Mouse (Mus musculus) gastrocnemius, postnatal 36 days (tissue): ENCODE measurements around the gene Nqo1. TPM values are rescaled to one million over a fixed set of nuclear protein-coding genes. Genes with fewer than 3 reads are reported as not detected.

Experiments
- DNase-seq, 2 experiments: peaks; one replicate each; pipeline ENCODE4 v3.0.0; 2022
- intact Hi-C: fragments of 180-260 bp; cut with DNase I; formaldehyde crosslinking; loops from one replicate; pipeline ENCODE4 v1.15.1; 2025
- long read RNA-seq, 2 experiments: library from polyadenylated mRNA; stranded (forward); transcript quantifications; one replicate each; pipeline ENCODE4 v2.0.0; 2021
- total RNA-seq, 2 experiments: library from RNA; stranded (reverse); gene quantifications; 2 replicates each; pipeline ENCODE4 v1.2.3; 2021

Gene Nqo1
- 10 to 100 TPM; 14.7 to 17.2 TPM for total RNA-seq
- long read RNA-seq, experiment 1, transcript Nqo1-201 (6 exons, 1,553 nt), result major isoform, 6 of 9 reads
- long read RNA-seq, experiment 1, partial matches to known transcripts, result 0 of 9 reads
- long read RNA-seq, experiment 1, other reads (novel, unspliced or antisense), result 3 of 9 reads
- long read RNA-seq, experiment 2, transcript Nqo1-201 (6 exons, 1,553 nt), result major isoform, 7 of 13 reads
- long read RNA-seq, experiment 2, partial matches to known transcripts, result 1 of 13 reads
- long read RNA-seq, experiment 2, other reads (novel, unspliced or antisense), result 5 of 13 reads

DNA sequence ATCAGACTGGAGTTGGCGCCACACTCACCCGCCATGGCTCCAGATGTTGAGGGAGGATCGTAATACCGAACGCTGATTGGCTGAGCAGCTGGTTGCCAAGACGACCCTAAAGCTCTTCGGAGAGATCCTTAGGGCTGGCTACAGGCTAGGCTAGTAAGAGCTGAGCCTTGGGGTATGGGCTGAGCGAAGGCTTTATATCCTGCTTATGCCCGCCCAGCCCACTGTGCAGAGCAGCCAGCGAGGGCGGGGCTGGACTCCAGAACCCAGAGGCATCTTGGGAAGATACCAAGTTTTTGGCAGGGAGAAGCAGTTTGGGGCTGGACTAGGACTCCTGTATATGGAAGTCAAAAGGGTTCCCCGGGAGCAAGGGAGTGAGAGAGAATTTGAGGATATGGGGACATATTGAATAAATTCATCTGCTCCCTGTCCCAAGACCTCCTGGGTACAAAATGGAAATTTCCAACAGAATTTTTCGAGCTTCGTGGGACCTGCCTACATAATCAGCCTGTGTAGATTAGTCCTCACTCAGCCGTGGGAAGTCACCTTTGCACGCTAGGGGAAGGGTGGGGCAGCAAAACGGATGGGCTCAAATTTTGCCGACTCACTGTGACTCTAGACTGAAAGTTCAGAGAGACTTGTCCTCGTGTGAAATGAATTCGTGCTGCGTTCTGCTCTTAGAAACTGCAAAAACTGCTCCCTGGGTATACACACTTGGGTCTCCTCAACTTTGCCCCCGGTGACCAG, at the start of gene Nqo1:
TSS of gene Nqo1 (minus strand) at position 169 of the 744 bp plus-strand sequence.
- intact Hi-C loops, result no loop called here

DNA sequence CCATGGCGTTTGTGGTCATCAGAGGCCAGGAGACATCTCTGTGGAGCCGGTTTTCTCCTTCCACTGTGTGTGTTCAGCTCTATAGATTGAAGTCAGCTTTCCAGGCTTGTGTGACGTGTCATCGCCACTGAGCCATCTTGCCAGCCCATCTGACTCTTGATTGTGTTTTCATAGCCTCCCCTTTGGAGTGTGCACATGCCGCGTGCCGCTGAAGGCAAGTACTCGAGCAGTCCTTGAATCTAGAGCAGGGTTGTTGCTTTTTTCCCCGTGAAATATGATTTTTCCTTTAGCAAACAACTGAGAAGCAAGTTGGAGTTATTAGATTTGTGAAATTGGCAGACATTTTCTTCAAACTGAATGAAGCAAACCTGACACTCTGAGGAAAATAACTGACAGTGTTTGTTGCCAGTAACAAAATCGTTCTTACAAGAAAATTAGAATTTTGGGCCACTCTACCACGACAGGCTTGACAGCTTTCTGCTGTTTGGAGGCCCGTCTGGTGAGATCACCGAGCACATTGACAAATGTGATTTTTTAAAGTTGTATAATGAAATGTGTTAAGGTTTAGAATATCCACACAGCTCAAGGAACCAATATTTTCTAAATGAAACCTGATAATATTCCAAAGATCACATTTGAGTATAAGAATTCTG, 48.5 kb upstream of the Nqo1 start:
- intact Hi-C loops, result no loop called here
- no peak for DNase-seq

More for the DNA sequence above, at the start of gene Nqo1:
- DNase-seq, result peak; percentile 66 to 69

DNA sequence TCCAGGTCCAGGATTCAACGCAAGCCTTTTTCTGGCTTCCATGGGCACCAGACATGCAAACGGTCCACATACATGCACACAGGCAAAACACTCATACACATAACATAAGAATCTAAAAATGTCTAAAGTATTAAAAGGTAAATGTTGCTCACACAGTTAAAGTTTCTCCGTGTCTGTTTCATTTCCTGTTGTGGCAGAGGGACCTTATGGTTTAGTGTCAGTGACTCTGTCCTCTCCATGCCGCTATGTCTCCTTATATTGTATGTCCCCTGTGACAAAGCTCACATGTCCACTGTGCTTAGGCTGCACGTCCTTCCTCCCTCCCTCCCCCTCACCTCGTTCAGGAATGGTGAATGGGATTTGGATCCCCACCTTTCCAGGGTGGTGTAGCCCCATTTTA, 46.6 kb upstream of the Nqo1 start:
- intact Hi-C loops, result no loop called here
- no peak for DNase-seq

DNA sequence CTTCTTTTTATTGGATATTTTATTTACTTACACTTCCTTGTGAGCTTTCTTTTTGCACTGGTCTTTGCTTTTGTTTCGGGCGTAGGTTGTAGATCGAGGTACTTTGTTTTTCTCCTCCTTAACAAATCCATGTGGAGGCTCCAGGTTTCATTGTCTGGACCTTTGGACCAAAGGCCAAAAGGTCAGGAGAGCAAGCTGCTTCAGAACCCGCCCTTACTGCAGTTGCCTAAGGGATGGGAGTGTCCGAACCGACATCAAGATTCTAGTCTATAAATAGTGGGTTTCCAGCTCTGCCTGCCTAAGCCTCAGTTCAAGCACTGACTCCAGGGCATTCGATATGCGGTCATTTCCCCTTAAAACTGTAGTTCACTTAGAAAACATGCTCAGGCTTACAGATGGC, 46.1 kb upstream of the Nqo1 start:
- intact Hi-C loops, result no loop called here
- no peak for DNase-seq

DNA sequence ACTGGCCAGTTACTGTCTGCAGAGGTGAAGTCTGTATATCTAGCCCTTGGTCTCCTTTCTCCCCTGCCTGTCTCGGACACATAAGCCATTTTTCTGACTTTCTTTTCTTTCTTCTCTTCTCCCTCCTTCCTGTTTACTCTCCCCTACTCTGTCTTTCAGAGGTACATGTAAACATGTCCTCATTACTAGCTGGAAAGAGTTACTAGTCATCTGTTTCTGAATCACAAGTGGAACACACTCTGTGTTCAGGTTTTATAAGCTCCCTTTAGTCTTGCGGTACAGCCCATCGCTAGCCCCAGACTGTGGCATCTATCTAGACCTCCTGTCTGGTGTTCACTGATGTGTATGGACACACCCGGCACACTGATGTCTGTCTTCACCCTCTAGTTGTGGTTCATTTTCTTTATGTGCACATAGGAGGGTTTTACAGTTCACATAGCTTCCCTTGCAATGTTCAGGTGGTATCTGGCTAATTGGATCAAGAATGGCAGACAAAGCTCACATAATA, 45.4 kb upstream of the Nqo1 start:
- DNase-seq, result no peak
- intact Hi-C loops, result no loop called here

DNA sequence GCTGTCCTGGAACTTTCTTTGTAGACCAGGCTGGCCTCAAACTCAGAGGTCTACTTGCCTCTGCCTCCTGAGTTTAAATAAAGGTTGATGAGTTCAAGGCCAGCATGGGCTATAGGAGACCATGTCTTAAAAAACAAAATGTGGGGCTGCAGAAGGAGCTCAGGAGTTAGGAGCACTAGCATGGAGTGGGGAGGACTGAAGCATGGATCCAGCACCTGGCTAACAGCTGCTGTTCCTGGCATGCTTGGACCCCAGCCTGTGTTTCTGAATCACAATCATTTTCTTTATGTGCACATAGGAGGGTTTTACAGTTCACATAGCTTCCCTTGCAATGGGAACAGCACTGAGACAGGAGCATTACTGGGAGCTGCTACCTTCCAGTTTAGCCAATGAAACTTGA, 44.7 kb upstream of the Nqo1 start:
- intact Hi-C loops, result no loop called here
- no peak for DNase-seq

DNA sequence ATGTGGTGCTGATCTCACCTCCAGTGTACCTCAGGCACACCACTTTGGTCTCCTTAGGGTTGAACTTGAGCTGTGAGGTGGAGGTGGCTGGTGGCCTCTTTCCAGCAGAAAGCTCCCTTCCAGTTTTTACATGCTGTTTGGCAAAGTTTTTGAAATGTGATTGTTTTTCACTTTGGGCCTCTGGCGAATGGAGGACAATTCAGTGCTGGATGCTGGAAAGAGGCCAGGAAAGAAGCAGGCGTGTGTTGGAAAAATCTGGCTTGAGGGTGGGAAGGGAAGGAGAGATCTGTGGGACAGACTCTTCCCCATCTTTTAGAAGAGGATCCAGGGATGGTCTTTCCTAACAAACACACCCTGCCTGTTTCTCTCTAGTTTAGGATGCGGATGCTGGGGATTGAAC, 41.6 kb upstream of the Nqo1 start:
- intact Hi-C loops, result no loop called here
- DNase-seq, result no peak

DNA sequence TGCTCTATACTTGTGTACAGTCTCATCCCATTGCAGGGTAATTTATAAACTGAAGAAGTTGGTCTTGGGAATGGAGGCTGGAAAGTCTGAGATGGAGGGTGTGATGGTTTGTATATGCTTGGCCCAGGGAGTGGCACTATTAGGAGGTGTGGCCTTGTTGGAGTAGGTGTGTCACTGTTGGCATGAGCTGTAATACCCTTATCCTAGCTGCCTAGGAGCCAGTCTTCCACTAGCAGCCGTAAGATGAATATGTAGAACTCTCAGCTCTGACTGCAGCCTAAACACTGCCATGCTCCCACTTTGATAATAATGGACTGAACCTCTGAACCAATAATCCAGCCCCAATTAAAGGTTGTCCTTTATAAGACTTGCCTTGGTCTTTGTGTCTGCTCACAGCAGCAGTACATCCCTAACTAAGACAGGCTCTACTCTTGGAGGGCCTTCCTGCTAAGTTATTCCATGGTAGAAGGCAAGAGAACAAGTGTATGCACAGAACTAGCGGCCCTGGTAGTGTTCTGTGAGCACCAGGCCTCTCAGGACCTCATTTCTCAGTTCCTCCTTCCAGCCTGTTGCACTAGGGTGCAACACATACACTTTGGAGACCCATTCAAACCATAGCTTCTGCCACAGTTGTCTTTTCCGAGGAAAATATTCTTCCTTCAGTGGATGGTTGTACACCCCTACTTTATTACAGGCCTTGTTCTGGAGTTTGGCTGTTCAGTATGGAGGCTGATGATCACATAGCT, 37.0 kb upstream of the Nqo1 start:
- DNase-seq, result no peak
- intact Hi-C loops, result no loop called here

DNA sequence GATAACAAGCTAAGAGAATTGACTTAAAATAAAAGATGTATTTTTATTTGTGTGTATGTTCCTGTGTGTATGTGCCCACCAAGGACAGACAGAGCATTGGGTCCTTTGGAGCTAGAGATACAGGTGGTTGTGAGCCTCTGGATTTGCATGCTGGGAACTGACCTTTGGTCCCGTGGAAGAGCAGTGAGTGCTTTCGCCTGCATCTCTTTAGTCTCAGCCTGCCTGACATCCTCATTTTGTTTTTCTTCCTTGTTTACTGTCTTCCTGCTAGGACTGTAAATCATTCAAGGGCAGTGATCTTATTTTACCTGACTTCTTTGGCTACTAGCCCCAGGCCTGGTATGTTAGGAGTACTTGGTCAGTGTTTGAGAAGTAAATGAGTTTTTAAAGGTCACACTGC, 34.7 kb upstream of the Nqo1 start:
- intact Hi-C loops, result no loop called here
- DNase-seq, result no peak

DNA sequence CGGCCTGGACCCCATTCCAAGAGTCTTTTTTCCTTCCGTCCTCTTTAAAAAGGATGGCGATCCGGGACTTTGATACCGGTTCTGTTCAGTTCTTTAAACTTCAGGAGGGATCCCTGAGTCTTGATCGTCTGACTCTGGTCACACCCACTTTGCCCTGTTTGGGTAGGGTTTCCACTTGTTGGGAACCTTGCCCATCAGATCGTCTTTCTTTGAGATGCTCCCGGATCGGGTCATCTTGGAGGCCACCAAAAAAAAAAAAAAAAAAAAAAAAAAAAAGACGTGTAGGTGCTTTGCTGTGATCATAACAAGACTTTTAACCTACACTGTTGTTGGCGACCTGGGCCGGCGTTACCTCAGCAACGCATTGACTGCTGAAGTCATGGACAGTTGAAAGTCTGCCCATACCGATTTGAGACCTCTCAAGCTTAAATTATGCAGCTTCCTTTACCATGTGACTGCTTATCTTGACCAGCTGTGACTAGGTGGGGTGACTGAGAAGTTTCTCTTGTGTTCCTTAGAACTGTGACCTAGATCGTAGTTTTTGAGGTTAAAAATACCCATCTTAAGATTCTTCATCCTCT, 33.9 kb upstream of the Nqo1 start:
- no peak for DNase-seq
- intact Hi-C loops, result no loop called here

DNA sequence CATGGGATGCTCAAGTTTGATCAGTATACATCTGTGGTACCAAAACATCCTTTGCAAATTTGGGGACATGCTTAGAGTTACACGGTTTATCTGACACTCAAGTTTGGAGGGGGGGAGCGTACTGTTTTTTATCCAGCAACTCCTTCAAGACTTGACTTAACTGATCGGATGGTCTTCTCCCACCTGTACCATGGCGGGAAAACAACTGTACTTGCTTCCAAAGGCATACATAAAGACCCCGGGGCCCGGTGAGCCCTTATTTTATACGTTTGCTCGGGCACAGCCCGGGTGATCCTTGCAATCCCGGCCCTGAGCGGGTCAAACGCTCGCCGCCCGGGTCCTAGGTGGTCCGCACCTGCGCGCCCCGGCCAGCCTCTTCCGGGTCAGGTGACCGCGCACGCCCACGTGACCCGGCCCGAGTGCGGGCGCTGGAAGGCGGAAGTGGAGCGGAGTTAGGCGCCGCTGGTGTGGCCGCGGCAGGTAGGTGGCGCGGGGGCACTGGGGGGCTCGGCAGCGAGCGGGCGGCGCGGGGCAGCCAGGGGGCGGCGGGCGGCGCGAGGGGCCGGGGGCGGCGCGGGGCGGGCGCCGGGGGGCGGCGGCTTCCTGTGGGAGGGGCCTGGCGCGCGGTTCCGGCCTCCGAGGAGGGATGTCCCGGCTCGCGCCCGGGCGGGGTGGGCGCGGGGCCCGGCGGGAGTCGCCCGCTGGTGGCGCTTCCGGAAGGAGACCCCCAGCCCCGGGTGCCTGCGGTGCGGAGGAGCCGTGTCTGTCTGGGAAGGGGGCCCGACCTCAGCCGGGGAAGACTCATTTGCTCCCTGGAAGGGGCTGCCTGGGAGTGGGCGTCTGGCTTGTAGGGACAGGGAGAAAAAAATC, 33.2 kb upstream of the Nqo1 start, which contains the start of gene Wwp2:
TSS of gene Wwp2 (plus strand) at position 404 of the 870 bp plus-strand sequence.
- DNase-seq, result peak; percentile 54 to 65
- intact Hi-C loops, result no loop called here

DNA sequence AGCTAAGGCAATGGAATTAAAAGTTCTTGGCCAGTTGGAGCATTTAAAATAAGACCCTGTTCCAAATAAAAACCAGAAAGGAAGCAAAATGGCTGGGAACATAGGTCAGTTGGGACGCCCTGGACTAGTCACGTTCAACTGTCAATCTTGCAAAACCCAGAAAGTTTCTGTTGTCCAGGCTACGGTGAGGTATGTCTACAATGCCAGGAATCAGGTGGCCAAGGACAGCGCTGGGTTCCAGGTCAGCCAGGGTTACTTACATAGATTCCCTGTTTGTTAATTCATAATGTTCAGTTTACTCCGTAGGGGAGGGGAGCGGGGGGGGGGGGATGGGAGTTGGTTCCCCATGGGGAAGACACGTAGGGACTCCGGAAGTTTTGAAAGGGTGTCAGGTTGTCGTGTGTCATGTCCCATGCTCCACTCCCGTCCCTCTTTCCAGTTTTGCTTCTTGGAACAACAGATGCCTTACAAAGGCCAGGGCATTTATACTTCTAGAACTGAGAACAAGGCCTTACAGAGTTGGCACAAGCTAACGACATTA, 32.5 kb upstream of the Nqo1 start:
- no peak for DNase-seq
- intact Hi-C loops, result no loop called here

DNA sequence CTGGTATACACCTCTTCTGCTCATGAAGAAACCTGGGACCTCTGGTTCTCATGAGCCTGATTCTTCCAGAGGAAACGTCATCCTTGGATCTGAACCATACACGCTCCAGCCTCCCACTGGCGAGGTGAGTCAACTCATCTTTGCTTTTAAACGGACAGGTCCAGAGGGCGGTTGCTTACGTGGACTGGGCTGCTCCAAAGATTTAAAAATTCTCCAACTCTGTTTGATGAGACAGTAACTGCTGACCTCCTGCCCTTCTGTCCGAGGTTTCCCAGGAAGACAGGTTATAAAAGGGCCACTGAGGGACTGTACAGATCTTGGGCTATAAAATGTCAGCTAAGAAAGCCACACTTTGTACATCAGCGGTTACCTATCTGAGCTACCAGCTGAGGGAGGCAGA, 27.8 kb upstream of the Nqo1 start:
- intact Hi-C loops, result no loop called here
- no peak for DNase-seq

DNA sequence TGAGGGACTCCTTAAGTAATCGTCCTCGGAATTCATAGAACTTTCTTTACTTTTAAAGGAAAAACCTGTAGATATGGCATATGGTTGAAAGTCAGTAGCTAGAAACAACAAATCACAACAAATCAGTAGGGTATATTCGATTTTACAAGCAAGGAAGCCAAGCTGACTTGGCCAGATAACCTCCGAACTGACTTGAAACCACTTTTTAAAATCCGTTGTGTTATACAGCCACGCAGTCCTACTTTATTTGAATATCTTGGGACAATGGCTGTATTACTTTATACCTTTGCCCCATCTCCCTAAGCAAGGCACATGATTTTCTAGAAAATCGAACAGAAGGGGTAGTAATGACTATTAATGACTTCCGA, 22.2 kb upstream of the Nqo1 start:
- intact Hi-C loops, result loop anchor here (2.0 to 10.0 kb wide), 2 partner anchors 38 to 320 kb away; no protein-coding TSS in a partner anchor
- no peak for DNase-seq

DNA sequence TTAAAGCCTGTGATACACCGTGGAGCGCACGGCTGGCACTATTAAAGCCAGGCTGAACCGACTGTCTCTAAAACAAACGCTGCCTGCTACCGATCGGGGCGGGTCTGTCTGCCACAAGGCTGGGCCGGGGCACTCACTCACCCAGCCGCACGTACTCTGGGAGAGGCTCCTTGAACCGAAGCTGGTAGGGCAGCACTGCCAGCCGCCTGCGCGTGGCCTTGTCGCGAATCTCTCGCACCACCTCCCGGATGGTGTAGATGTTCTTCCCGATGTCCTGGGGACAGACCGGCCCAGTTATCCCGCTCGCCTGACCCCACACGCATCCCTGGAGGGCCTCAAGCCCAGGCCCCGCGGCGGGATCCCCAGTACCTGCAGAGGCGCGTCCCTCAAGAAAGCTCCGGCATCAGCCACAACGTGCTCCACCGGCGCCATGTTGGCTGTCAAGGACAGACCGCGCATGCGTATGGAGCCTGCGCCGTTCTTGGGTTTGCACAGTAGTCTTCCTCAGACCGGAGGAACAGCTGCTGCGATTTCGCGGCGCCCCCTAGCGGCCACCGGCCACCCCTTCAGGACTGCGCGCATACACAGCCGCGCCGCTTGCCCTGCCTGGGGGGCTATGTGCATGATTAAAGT, 21.7 kb upstream of the Nqo1 start, which contains the start of gene Nob1:
TSS of gene Nob1 (minus strand) at position 455 of the 633 bp plus-strand sequence.
- intact Hi-C loops, result loop anchor here (2.0 to 10.0 kb wide), 2 partner anchors 38 to 320 kb away; no protein-coding TSS in a partner anchor
- peak; percentile 96 to 97 for DNase-seq

DNA sequence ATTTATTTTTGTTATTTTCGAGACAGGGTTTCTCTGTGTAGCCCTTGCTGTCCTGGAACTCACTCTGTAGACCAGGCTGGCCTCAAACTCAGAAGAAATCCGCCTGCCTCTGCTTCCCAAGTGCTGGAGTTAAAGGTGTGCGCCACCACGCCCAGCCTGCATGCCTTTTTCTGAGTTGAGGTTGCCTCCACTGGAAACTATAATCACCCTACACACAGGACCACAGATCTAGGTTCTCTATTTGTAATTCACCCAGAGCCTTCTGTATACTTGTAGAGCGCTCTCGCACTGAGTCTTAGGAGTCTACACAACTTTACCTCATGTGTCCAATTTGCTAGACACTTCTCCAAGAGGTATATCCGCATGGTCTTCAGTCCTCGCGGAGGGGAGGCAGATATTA, 21.2 kb upstream of the Nqo1 start:
- no peak for DNase-seq
- intact Hi-C loops, result loop anchor here (2.0 to 10.0 kb wide), 2 partner anchors 37 to 319 kb away; no protein-coding TSS in a partner anchor

DNA sequence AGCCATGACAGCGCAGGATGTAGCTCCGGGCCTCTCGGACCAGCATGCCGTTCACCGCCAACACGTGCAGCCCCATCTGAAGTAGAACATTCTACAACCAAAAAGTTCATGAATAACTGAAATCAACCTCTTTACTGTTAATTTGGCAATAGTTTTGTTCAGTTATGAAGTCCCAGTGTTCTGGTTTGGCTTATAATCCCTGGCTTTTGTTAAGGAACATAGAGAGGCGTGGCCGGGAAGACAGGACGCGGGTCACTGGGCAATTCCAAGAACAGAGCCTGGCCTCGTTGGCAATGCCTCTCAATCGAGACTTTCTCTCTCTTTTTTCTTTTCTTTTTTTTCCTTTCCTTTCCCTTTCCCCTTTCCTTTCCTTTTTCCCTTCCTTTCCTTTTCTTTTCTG, 14.0 kb upstream of the Nqo1 start:
- DNase-seq, result no peak
- intact Hi-C loops, result no loop called here

DNA sequence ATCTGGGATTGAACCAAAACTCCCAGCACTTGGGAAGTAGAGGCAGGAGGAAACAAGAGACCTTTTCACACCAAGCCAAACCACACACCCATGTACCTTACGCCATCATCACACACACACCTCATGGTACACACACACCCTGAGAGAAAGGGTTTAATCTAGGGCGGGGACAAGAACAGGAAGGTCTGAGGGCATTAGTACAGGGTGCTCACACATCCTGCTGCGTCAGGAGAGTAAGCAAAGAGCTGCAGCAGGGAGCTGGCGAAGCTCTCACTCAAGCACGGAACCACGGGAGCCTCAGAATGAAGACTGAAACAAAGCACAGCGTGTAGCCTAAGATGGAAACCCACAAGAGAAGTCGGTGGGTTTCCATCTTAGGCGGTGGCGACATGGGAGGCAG, 10.9 kb upstream of the Nqo1 start:
- intact Hi-C loops, result no loop called here
- no peak for DNase-seq
